Mouse (Mus musculus): ENCODE measurements around the gene Hist3h2a. TPM values are rescaled to one million over a fixed set of nuclear protein-coding genes. Genes with fewer than 3 reads are reported as not detected.

Hist3h2a gene
- polyA plus RNA-seq, 1 experiment from 2014 or later, result 24.3 TPM

DNA sequence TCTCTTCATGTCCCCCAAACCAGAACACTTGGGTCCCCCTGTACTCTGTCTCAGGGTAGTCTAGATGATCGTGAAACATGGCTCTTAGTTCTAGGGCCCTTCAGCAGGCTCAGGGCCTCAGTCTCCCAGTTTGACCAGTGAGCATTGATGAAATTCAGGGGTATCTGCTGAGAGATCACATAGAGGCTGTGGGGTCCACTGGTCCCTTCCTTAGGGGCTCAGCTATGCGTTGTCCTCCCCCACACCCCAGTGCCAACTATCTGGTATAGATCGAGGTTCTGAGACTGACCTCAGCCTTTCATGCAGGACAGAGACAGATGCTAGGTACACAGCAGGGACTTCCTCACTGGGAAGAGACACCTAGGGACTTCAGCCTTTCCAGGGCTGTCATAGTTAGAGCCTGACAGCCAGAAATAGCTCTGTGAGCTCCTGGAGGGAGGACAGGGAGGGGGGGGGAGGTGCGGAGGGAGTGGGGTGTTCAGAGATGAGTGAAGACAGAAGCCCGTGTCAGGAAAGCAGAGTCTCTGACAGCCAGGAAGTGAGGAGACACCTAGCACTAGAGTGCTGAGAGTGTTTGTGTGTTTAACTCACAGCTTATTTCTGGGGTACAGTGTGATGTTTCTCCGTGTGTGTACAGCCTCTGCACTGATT, 29.3 kb downstream of the Hist3h2a start:
- Histone ChIP-seq H3K4me3 (ENCODE audit: inconsistent target) (no peak overlapping the region), H3K79me2 (ENCODE audit: inconsistent target) (peaks cover 50% of the 10 kb centered on the region), H3K36me3 (ENCODE audit: inconsistent target) (peaks cover 49% of the 10 kb centered on the region), H3K27ac (no peak overlapping the region)
- 93% methylated on average over 6 of the region's 6 CpGs for WGBS (ENCODE audit: missing documents)

DNA sequence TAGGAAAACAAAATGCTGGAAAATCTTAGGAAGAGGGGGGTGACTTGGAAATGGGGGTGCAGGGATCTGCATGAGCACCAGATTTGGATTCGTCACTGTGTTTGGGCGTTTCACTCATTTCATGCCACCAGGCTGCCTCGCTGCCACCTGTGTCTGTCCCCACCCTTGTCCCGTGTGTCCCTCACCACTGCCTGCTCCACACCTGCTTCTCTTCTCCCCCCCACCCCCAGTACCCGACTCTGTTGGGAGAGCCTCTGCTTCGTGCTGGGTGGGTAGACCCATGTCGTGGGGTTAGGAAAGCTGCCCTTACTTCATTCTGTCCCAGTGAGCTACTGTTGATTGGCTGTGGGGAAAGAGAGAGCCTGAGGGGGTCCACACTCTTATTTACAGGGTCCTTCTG, 30.2 kb downstream of the Hist3h2a start:
- 91% methylated on average over 7 of the region's 7 CpGs for WGBS (ENCODE audit: missing documents)
- H3K79me2 ChIP-seq (ENCODE audit: inconsistent target), result peaks cover 41% of the 10 kb centered on the region
- peaks cover 57% of the 10 kb centered on the region for H3K36me3 ChIP-seq (ENCODE audit: inconsistent target)
- no peak overlapping the region for H3K4me3 ChIP-seq (ENCODE audit: inconsistent target)
- no peak overlapping the region for H3K27ac ChIP-seq

DNA sequence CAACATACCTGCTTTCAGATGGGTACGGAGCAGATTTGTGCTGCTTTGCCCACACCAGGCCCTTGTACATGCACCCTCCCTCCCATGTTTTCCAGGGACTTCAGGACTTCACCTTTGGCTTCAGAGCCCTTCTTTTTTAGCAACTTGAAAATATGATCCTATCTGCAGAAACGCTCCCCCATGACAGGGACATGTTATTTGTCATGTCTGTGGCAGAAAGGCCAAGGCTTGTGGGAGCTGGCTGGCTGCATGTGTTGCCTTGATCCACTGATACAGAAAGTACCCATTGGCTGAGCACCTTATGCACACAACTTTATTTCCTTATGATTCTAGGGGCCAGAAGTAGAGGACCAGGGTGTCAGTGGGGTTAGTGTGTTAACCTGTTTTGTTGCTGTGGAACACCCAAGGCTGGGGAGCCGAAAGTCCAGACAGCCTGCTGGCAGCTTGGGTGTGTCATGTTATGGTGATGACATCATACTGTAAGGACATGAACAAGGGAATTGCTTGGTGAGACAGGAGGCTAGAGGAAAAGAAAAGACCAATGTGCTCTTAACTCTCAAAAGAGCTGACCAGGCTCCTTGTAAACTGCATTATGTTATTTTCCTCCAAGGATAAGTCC, 30.9 kb downstream of the Hist3h2a start:
- Histone ChIP-seq H3K79me2 (ENCODE audit: inconsistent target) (peaks cover 34% of the 10 kb centered on the region), H3K4me3 (ENCODE audit: inconsistent target) (no peak overlapping the region), H3K36me3 (ENCODE audit: inconsistent target) (peaks cover 61% of the 10 kb centered on the region), H3K27ac (no peak overlapping the region)
- 93% methylated on average over 3 of the region's 3 CpGs for WGBS (ENCODE audit: missing documents)

DNA sequence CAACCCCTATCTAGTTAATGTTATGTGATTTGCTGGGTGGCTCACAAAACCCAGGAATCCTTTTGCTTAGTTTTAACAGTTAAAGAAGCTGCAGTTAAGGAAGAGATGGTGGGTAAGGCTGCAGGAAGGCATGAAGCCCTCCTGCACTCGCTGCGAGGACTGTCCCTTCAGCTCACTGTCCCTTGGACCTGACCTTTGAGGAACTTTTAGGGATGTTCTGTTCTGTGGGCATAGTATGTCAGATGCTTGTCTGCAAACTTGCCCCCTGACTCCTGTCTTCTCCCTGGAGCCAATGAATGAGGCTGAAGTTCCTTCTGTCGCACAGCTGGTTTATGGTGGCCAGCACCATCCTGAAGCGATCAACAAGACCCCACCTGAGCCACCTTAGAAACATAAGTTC, 34.7 kb downstream of the Hist3h2a start:
- no peak overlapping the region for H3K27ac ChIP-seq
- H3K36me3 ChIP-seq (ENCODE audit: inconsistent target), result peaks cover 60% of the 10 kb centered on the region
- peaks cover 13% of the 10 kb centered on the region; the same call in 1 of the 2 replicates for H3K79me2 ChIP-seq (ENCODE audit: inconsistent target)
- H3K4me3 ChIP-seq (ENCODE audit: inconsistent target), result no peak overlapping the region
- 93% methylated on average over 3 of the region's 4 CpGs for WGBS (ENCODE audit: missing documents)

DNA sequence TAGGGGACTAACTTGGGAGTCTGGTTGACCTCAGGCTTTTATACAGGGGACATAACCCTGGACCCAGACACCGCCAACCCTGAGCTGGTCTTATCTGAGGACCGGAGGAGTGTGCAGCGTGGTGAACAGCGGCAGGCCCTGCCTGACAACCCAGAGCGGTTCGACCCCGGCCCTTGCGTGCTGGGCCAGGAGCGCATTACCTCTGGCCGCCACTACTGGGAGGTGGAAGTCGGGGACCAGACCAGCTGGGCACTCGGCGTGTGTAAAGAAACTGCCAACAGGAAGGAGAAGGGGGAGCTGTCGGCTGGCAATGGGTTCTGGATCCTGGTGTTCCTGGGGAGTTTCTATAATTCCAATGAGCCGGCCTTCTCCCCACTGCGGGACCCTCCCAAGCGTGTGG, 35.7 kb downstream of the Hist3h2a start:
- Histone ChIP-seq H3K36me3 (ENCODE audit: inconsistent target) (peaks cover 51% of the 10 kb centered on the region), H3K79me2 (ENCODE audit: inconsistent target) (peaks cover 3% of the 10 kb centered on the region; the same call in 1 of the 2 replicates), H3K27ac (no peak overlapping the region), H3K4me3 (ENCODE audit: inconsistent target) (no peak overlapping the region)
- WGBS (ENCODE audit: missing documents), result 88% methylated on average over 10 of the region's 17 CpGs

GRCm38 (mm10) chr11:58990794-58991193, 36.3 kb downstream of the Hist3h2a start:
- 81% methylated on average over 9 of the region's 9 CpGs for WGBS (ENCODE audit: missing documents)
- Histone ChIP-seq H3K36me3 (ENCODE audit: inconsistent target) (peaks cover 44% of the 10 kb centered on the region), H3K27ac (no peak overlapping the region), H3K4me3 (ENCODE audit: inconsistent target) (no peak overlapping the region), H3K79me2 (ENCODE audit: inconsistent target) (no peaks in the 10 kb centered on the region)

DNA sequence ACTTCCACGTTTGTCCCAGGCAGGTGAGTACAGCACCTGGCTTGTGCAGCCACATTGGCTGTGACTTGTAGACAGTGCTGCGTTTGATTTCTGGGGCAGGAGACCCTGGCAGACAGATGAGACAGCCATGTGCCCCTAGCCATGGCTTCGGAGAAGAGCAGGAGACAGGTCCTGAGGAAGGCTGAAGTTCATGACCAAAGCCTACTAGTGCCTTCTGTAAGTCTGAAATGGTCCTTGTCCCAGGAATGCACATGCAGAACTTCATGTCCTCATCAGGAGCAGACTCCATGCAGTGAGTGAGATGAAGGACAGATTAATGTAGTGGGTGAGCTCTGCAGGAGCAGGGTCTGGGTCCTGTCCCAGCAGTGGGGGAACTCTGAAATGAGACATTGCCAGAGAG, 37.4 kb downstream of the Hist3h2a start:
- Histone ChIP-seq H3K27ac (no peak overlapping the region), H3K79me2 (ENCODE audit: inconsistent target) (no peaks in the 10 kb centered on the region), H3K36me3 (ENCODE audit: inconsistent target) (peaks cover 35% of the 10 kb centered on the region; the same call in 1 of the 2 replicates), H3K4me3 (ENCODE audit: inconsistent target) (no peak overlapping the region)
- WGBS (ENCODE audit: missing documents), result 89% methylated on average over 3 of the region's 3 CpGs

DNA sequence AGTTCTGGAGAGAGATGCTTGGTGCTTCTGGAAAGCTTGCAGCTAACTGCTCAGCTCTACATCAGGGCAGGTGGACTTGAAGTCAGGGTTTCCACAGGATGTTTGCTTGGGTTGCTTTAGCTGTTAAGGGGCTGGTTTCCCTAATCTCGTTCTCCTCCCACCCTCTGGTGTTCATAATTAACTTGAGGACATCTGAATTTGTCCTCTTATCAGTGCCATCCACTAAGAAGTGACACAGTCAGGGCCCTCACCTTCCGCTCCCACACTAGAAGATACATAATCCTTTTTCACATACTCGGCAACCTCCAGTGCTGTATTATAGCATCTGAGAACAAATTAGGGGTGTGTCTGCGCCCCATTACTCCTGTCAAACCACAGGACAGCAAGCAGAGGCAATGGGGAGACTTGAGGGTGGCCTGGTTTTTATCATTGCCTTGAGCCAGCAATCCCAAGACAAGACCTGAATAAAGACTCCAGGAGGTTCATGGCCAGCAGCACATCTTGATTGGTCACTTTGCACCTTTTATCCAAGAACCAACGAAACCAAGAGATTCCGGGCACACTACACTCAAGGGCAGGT, 38.7 kb downstream of the Hist3h2a start:
- 83% methylated on average over 6 of the region's 6 CpGs for WGBS (ENCODE audit: missing documents)
- no peaks in the 10 kb centered on the region for H3K79me2 ChIP-seq (ENCODE audit: inconsistent target)
- H3K4me3 ChIP-seq (ENCODE audit: inconsistent target), result no peak overlapping the region
- H3K27ac ChIP-seq, result no peak overlapping the region
- H3K36me3 ChIP-seq (ENCODE audit: inconsistent target), result peaks cover 22% of the 10 kb centered on the region; the same call in 1 of the 2 replicates

DNA sequence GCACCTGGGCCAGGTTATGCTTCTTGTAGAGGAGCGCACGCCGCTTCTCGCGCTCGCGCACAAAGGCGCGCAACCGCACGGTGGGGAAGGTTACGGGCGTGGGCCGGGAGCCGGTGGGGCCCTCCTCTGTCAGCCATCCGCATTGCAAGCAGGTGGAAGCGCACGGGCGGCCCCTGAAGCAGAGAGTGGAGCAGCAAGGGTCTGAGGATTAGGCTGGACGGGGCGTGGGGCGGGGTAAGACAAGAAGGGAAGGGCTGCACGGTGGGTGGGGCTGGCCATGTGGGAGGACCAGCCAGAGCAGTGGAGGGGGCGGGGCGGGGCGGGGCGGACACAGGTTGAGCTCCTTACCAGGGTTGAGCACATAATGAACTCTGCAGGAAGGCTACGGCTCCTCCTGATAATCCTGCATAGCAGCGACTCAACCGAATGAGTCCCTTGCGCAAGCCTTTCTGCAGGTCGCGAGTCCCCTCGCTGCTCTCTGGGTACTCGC, 39.9 kb downstream of the Hist3h2a start:
- Histone ChIP-seq H3K36me3 (ENCODE audit: inconsistent target) (peaks cover 13% of the 10 kb centered on the region; the same call in 1 of the 2 replicates), H3K79me2 (ENCODE audit: inconsistent target) (no peaks in the 10 kb centered on the region), H3K4me3 (ENCODE audit: inconsistent target) (no peak overlapping the region), H3K27ac (no peak overlapping the region)
- WGBS (ENCODE audit: missing documents), result 13% methylated on average over 35 of the region's 35 CpGs

DNA sequence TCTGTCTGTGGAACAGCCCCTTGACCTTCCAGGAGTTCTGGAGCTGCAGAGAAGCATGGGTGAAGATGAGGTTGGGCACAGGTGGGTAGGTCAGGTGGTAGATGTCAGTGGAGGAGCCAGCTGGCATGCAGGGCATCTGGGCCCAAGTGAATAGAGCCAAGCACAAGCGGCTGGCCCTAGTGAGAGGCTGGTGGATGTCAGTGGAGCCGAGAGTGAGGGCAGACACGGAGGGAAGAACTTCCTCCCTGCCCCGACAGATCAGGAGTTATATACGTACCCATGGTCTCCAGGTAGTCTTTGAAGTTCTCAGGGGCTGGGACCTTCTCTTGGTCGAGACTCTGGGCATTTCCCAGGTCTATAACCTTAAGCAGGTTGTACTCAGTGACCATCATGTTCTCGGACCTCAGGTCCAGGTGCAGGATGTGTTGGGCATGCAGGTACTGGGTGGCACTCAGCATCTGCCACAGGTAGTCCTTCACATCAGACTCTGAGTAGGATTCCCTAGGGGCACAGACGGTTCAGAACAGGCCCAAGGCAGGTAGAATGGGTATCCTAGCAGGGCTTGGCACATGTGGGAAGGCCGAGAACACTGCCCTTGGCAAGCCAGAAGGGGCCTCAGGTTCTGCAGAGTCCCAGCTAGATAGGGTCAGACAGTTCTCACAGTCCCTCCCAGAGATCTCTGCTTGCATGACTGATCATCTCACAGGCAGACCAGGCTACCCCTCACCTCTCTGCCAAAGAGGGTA, 40.7 kb downstream of the Hist3h2a start:
- no peaks in the 10 kb centered on the region for H3K79me2 ChIP-seq (ENCODE audit: inconsistent target)
- no peak overlapping the region for H3K4me3 ChIP-seq (ENCODE audit: inconsistent target)
- peaks cover 7% of the 10 kb centered on the region; the same call in 1 of the 2 replicates for H3K36me3 ChIP-seq (ENCODE audit: inconsistent target)
- H3K27ac ChIP-seq, result no peak overlapping the region
- WGBS (ENCODE audit: missing documents), result 83% methylated on average over 9 of the region's 9 CpGs

- 0 out of 2 replicates have a peak, but pooled peaks cover under 1% of the 10 kb centered on the region for H3K36me3 ChIP-seq (ENCODE audit: inconsistent target)
- H3K79me2 ChIP-seq (ENCODE audit: inconsistent target), result no peaks in the 10 kb centered on the region
- H3K27ac ChIP-seq, result no peak overlapping the region
- no peak overlapping the region for H3K4me3 ChIP-seq (ENCODE audit: inconsistent target)
- WGBS (ENCODE audit: missing documents), result 8% methylated on average over 12 of the region's 12 CpGs
These were observed 41.4 kb downstream of the Hist3h2a start for GRCm38 (mm10) chr11:58995807-58996370.

- H3K79me2 ChIP-seq (ENCODE audit: inconsistent target), result no peaks in the 10 kb centered on the region
These were observed 43.1 kb downstream of the Hist3h2a start for GRCm38 (mm10) chr11:58997541-58997940.

GRCm38 (mm10) chr11:58999158-58999557, 44.7 kb downstream of the Hist3h2a start:
- WGBS (ENCODE audit: missing documents), result 39% methylated on average over 11 of the region's 11 CpGs
- no peak overlapping the region for H3K4me3 ChIP-seq (ENCODE audit: inconsistent target)
- no peaks in the 10 kb centered on the region for H3K36me3 ChIP-seq (ENCODE audit: inconsistent target)
- H3K27ac ChIP-seq, result no peak overlapping the region
- H3K79me2 ChIP-seq (ENCODE audit: inconsistent target), result no peaks in the 10 kb centered on the region

More at GRCm38 (mm10) chr11:58997541-58997940, 43.1 kb downstream of the Hist3h2a start:
- Histone ChIP-seq H3K4me3 (ENCODE audit: inconsistent target) (no peak overlapping the region), H3K36me3 (ENCODE audit: inconsistent target) (no peaks in the 10 kb centered on the region), H3K27ac (no peak overlapping the region)
- WGBS (ENCODE audit: missing documents), result 72% methylated on average over 5 of the region's 5 CpGs

GRCm38 (mm10) chr11:58999830-59000229, 45.3 kb downstream of the Hist3h2a start:
- Histone ChIP-seq H3K4me3 (ENCODE audit: inconsistent target) (no peak overlapping the region), H3K27ac (no peak overlapping the region), H3K36me3 (ENCODE audit: inconsistent target) (no peaks in the 10 kb centered on the region), H3K79me2 (ENCODE audit: inconsistent target) (no peaks in the 10 kb centered on the region)
- WGBS (ENCODE audit: missing documents), result 98% methylated on average over 6 of the region's 6 CpGs
